Mouse (Mus musculus) embryonic facial prominence, embryonic 11.5 days (tissue): ENCODE measurements around the gene Usp49. TPM values are rescaled to one million over a fixed set of nuclear protein-coding genes. Genes with fewer than 3 reads are reported as not detected.

Experiments used
- ATAC-seq: fragments of 200-750 bp; cut with Nextera tagmentation; replicated peaks from 2 replicates; pipeline ENCODE4 v1.8.0; 2017; ENCODE audit warnings: low read depth; ENCODE audit not compliant: insufficient number of reproducible peaks, low FRiP score, low TSS enrichment
- DNase-seq: peaks from one replicate; pipeline ENCODE4 v3.0.0-alpha.2; 2015; ENCODE audit warnings: low spot score
- H3K27ac ChIP-seq: fragments of 300-500 bp; sonication (generic); replicated peaks from 2 replicates; pipeline ENCODE4 v1.5.1; 2014; ENCODE audit warnings: mild to moderate bottlenecking, low read depth, low read length, control low read depth
- H3K27me3 ChIP-seq: fragments of 300-500 bp; sonication (generic); 2 replicates; pipeline ENCODE4 v1.6.1; 2014; ENCODE audit warnings: mild to moderate bottlenecking, low read length, moderate library complexity, mixed read lengths; ENCODE audit not compliant: control insufficient read depth, insufficient read depth
- H3K36me3 ChIP-seq: fragments of 300-500 bp; sonication (generic); replicated peaks from 2 replicates; pipeline ENCODE4 v1.6.1; 2014; ENCODE audit warnings: low read depth, mild to moderate bottlenecking, low read length, moderate library complexity, mixed read lengths; ENCODE audit not compliant: control insufficient read depth, insufficient read depth
- H3K4me1 ChIP-seq: fragments of 300-500 bp; sonication (generic); 2 replicates; pipeline ENCODE4 v1.6.1; 2014; ENCODE audit warnings: low read length, mixed read lengths; ENCODE audit not compliant: control insufficient read depth, insufficient read depth
- H3K4me2 ChIP-seq: fragments of 300-500 bp; sonication (generic); 2 replicates; pipeline ENCODE4 v1.6.1; 2014; ENCODE audit warnings: low read depth, mild to moderate bottlenecking, control low read depth, low read length, moderate library complexity
- H3K4me3 ChIP-seq: fragments of 300-500 bp; sonication (generic); 2 replicates; pipeline ENCODE4 v1.5.1; 2014; ENCODE audit warnings: low read depth, low read length, control low read depth
- H3K9ac ChIP-seq: fragments of 300-500 bp; sonication (generic); replicated peaks from 2 replicates; pipeline ENCODE4 v1.6.1; 2014; ENCODE audit warnings: mild to moderate bottlenecking, control low read depth, low read length
- H3K9me3 ChIP-seq: fragments of 300-500 bp; sonication (generic); replicated peaks from 2 replicates; pipeline ENCODE4 v1.6.1; 2016; ENCODE audit warnings: mild to moderate bottlenecking, low read length, inconsistent platforms, mixed read lengths; ENCODE audit not compliant: control insufficient read depth
- WGBS: fragments of 180-500 bp; shearing (Covaris S2); extraction: QIAGEN DNeasy Blood & Tissue Kit; methylation state at CpG from one replicate; pipeline ENCODE4 v1.1.7; 2014; 5-methylcytosine and 5-hydroxymethylcytosine counted together
- polyA plus RNA-seq: library from polyadenylated mRNA; unstranded; fragments of >200 nt; fragmentation: Nextera tagmentation; extraction: Ambion mirVana; gene quantifications from 2 replicates; pipeline ENCODE4 v1.2.1, GENCODE M21; 2014

The Usp49 gene
- polyA plus RNA-seq, 1 experiment from 2014 or later = 4.3 TPM

DNA sequence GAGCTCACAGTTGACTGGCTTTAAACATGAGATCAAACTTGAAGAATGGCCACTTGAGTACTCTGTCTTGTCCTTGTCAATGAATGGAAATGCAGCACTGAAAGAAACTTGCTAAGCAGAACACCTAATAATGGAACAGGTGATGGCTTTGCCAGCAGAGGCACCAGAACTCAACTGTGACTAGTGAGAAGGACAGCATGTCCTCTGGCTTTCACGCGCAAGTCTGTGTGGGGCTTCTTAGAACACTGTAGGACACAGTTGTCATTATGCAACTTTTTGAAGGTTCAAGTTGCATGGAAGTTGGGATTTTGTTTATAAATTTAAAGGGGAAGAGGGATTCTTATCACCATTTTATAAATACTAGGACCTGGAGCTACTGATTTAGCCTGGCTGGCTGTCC, 5.4 kb upstream of the Usp49 start:
- Histone ChIP-seq H3K36me3 (peaks cover 5% of the 10 kb centered on the region), H3K4me1 (no peaks in the 10 kb centered on the region), H3K4me2 (no peak overlapping the region), H3K9ac (no peak overlapping the region), H3K27ac (no peak overlapping the region), H3K27me3 (no peaks in the 10 kb centered on the region), H3K9me3 (no peaks in the 10 kb centered on the region), H3K4me3 (no peak overlapping the region)
- no peak for DNase-seq
- no peak for ATAC-seq
- 97% methylated on average over 2 of the region's 2 CpGs for WGBS

- no peak for ATAC-seq
- 92% methylated on average over 5 of the region's 5 CpGs for WGBS
- Histone ChIP-seq H3K4me3 (no peak overlapping the region), H3K9ac (no peak overlapping the region), H3K36me3 (peaks cover 5% of the 10 kb centered on the region), H3K27me3 (no peaks in the 10 kb centered on the region), H3K4me1 (no peaks in the 10 kb centered on the region), H3K4me2 (no peak overlapping the region), H3K9me3 (no peaks in the 10 kb centered on the region), H3K27ac (no peak overlapping the region)
- no peak for DNase-seq
Measured at GRCm38 (mm10) chr17:47626031-47626430, 4.5 kb upstream of the Usp49 start.

DNA sequence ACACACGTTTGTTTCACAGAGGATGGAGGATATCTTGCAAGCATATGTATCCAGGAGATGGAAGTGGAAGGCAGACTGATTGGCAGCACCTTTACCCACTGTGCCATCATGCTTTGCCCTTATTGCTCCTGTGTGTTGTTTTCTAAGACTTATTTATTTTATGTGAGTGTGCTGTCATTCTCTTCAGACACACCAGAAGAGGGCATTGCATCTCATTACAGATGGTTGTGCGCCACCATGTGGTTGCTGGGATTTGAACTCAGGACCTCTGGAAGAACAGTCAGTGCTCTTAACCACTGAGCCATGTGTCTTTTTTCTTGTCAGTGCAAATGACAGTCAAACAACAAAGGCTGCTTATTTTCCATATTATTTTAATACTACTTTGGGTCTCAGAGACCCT, 2.7 kb upstream of the Usp49 start:
- no peaks in the 10 kb centered on the region for H3K4me1 ChIP-seq
- H3K27me3 ChIP-seq = no peaks in the 10 kb centered on the region
- DNase-seq = no peak
- no peak overlapping the region for H3K4me2 ChIP-seq
- H3K36me3 ChIP-seq = peaks cover 5% of the 10 kb centered on the region
- no peak for ATAC-seq
- 79% methylated on average over 2 of the region's 2 CpGs for WGBS
- H3K4me3 ChIP-seq = no peak overlapping the region
- H3K9ac ChIP-seq = no peak overlapping the region
- H3K27ac ChIP-seq = no peak overlapping the region
- no peaks in the 10 kb centered on the region for H3K9me3 ChIP-seq

- H3K36me3 ChIP-seq = peaks cover 5% of the 10 kb centered on the region
- ATAC-seq (peak; percentile 90), DNase-seq (peak; percentile 97)
- peak overlapping the region; percentile 88 for H3K27ac ChIP-seq
- H3K4me1 ChIP-seq = no peaks in the 10 kb centered on the region
- no peaks in the 10 kb centered on the region for H3K27me3 ChIP-seq
- H3K4me3 ChIP-seq = peak overlapping the region; percentile 71
- peak overlapping the region; percentile 88 for H3K4me2 ChIP-seq
- WGBS = under 1% methylated on average over 63 of the region's 63 CpGs
- peak overlapping the region; percentile 78 for H3K9ac ChIP-seq
- H3K9me3 ChIP-seq = no peaks in the 10 kb centered on the region
Measured at GRCm38 (mm10) chr17:47628851-47629676, 1.4 kb upstream of the Usp49 start.

DNA sequence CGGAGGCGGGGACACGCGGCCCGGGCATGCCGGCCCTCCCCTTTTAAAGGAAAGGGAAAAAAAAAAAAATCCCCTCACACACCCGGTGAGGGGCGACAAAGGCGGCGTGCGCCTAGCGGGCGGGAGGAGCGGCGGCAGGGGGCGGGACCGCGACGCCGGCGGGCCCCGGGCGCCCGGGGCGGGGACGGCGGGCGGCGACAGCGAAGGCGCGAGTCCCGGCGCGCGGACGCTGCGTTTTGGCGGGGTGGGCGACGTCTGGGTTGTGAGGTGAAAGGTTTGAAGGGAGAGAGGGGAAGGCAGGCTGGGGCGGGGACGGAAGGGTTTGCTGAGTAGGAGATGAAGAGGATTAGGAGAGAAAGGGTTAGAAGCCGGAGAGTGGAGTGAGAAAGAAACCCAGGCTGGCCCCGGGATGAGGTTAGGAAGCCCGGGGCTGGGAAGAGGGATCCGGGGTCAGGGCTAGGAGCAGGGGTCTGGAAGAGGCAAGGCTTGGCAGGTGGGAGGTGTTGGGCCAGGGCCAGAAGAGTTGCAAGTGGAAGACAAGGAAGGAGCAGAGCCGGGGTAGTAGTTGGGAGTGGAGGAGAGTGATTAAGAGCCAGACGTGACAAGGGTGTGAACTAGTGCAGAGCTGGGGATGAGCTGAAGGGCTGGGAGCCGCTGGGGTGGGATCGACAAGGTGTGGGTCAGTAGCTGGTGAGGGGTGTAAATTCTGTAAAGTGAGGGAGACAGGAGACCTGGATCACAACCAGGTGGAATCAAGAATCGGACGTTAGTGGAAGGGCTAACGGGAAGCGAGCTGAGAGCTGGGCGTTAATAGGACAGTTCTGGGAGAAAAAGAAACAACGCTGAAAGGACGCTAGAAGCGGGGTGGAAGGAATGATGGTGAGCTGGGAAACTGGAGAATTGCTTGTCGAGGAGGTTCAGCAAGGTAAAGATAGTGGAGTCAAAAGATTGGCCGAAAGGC, 493 bp upstream of the Usp49 start:
- H3K4me1 ChIP-seq = no peaks in the 10 kb centered on the region
- H3K9ac ChIP-seq = peak overlapping the region; percentile 78
- WGBS = under 1% methylated on average over 60 of the region's 61 CpGs
- no peaks in the 10 kb centered on the region for H3K27me3 ChIP-seq
- peak overlapping the region; percentile 71 for H3K4me3 ChIP-seq
- H3K4me2 ChIP-seq = peak overlapping the region; percentile 88
- no peaks in the 10 kb centered on the region for H3K9me3 ChIP-seq
- ATAC-seq = peak; percentile 54
- H3K27ac ChIP-seq = peak overlapping the region; percentile 88
- peaks cover under 1% of the 10 kb centered on the region for H3K36me3 ChIP-seq
- DNase-seq = peak; percentile 7

DNA sequence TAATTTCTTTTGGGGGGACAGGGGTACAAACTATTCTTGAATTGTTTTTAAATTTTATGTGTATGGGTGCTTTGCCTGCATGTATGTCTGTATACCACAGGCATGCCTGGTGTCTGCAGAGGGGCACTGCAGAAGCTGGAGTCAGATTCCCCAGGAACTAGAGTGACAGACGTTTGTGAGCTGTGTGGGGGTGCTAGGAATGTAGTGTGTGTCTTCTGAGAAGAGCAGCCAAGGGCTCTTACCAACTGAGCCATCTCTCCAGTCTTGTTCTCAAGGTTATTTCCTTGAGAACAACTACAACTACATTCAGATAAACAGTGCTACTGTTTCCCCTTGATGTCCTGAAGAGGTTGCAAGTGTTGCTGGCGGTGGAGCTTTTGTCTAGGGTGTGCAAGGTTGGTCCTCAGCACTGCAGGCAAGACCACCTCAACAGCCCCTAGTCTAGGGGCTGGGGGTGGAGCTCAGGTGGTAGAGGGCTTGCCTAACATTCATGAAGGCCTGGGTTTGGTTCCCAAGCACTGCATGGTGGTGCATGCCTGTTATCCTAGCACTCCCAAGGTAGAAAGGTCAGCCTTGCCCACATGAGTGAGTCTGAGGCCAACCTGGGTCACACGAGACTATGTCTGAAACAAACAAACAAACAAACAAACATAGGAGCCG, 1.8 kb downstream of the Usp49 start:
- H3K27ac ChIP-seq = no peak overlapping the region
- H3K9ac ChIP-seq = no peak overlapping the region
- H3K27me3 ChIP-seq = no peaks in the 10 kb centered on the region
- H3K4me1 ChIP-seq = no peaks in the 10 kb centered on the region
- 62% methylated on average over 4 of the region's 4 CpGs for WGBS
- ATAC-seq = no peak
- no peak overlapping the region for H3K4me3 ChIP-seq
- no peak overlapping the region for H3K4me2 ChIP-seq
- no peak for DNase-seq
- H3K36me3 ChIP-seq = no peaks in the 10 kb centered on the region
- H3K9me3 ChIP-seq = no peaks in the 10 kb centered on the region

GRCm38 (mm10) chr17:47633999-47634770, 3.7 kb downstream of the Usp49 start:
- H3K27ac ChIP-seq = no peak overlapping the region
- no peak for ATAC-seq
- H3K27me3 ChIP-seq = no peaks in the 10 kb centered on the region
- no peak overlapping the region for H3K4me3 ChIP-seq
- no peaks in the 10 kb centered on the region for H3K9me3 ChIP-seq
- WGBS = 78% methylated on average over 7 of the region's 7 CpGs
- no peak for DNase-seq
- no peaks in the 10 kb centered on the region for H3K36me3 ChIP-seq
- no peak overlapping the region for H3K4me2 ChIP-seq
- H3K4me1 ChIP-seq = no peaks in the 10 kb centered on the region
- no peak overlapping the region for H3K9ac ChIP-seq
